Mouse (Mus musculus) liver, embryonic 14.5 days (tissue): ENCODE measurements around the gene Heatr3.

Experiments
- CTCF ChIP-seq: IDR thresholded peaks from 2 replicates; pipeline ENCODE4 v1.5.1; 2016; ENCODE audit warnings: antibody characterized with exemption, low read depth, control low read depth
- EP300 ChIP-seq: IDR thresholded peaks from 2 replicates; pipeline ENCODE4 v1.6.1; 2016; ENCODE audit warnings: antibody characterized with exemption, low read depth

DNA sequence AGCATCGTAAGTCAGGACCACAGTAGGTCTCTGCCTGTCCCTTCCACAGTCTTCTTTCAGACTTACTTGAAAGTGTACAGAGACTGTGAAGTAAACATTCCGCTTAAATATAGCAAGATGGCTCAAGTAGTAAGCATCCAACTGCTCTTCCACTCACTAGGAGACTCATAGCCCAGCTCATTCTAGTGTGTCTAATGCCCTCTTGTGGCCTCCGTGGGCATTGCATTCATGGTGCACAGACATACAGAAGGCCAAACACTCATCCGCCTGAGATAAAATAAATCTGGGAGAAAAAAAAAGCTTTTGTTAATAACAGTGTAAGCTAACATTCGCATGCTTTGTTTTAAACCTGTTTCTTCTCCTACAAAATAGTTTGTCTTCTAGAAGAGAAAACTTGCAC, 23.8 kb downstream of the Heatr3 start:
- TF ChIP-seq CTCF: peak; percentile 88
- no peak for TF ChIP-seq EP300
